Mouse (Mus musculus) kidney, embryonic 15.5 days (tissue): Measurements from ENCODE around the gene Prkacb. TPM values are rescaled to one million over a fixed set of nuclear protein-coding genes. Genes with fewer than 3 reads are reported as not detected.
"Not testable (repeated sequence)": the region's sequence is repeated elsewhere in the genome, so short reads cannot be mapped to it uniquely, and the experiment has no call there.

Experiments
- ATAC-seq: fragments of 200-750 bp; cut with Nextera tagmentation; replicated peaks from 2 replicates; pipeline ENCODE4 v1.8.0; 2017; ENCODE audit warnings: moderate TSS enrichment; ENCODE audit not compliant: low FRiP score
- H3K27ac ChIP-seq: fragments of 300-500 bp; sonication (generic); 2 replicates; pipeline ENCODE4 v1.5.1; 2015; ENCODE audit warnings: mild to moderate bottlenecking, inconsistent platforms
- H3K27me3 ChIP-seq: fragments of 300-500 bp; sonication (generic); 2 replicates; pipeline ENCODE4 v1.6.1; 2015; ENCODE audit warnings: inconsistent platforms
- H3K36me3 ChIP-seq: fragments of 300-500 bp; sonication (generic); 2 replicates; pipeline ENCODE4 v1.6.1; 2015; ENCODE audit warnings: inconsistent platforms
- H3K4me1 ChIP-seq: fragments of 300-500 bp; sonication (generic); 2 replicates; pipeline ENCODE4 v1.6.1; 2015; ENCODE audit warnings: inconsistent platforms
- H3K4me2 ChIP-seq: fragments of 300-500 bp; sonication (generic); 2 replicates; pipeline ENCODE4 v1.6.1; 2015; ENCODE audit warnings: moderate library complexity, mild to moderate bottlenecking, inconsistent platforms
- H3K4me3 ChIP-seq: fragments of 300-500 bp; sonication (generic); replicated peaks from 2 replicates; pipeline ENCODE4 v1.5.1; 2015; ENCODE audit warnings: mild to moderate bottlenecking, inconsistent platforms
- H3K9ac ChIP-seq: fragments of 300-500 bp; sonication (generic); 2 replicates; pipeline ENCODE4 v1.6.1; 2015; ENCODE audit warnings: mild to moderate bottlenecking, inconsistent platforms
- H3K9me3 ChIP-seq: fragments of 300-500 bp; sonication (generic); replicated peaks from 2 replicates; pipeline ENCODE4 v1.6.1; 2016; ENCODE audit warnings: inconsistent platforms
- WGBS: fragments of 180-500 bp; shearing (Covaris S2); methylation state at CpG from one replicate; pipeline ENCODE4 v1.1.7; 2015; ENCODE audit warnings: mixed read lengths; 5-methylcytosine and 5-hydroxymethylcytosine counted together
- polyA plus RNA-seq: library from polyadenylated mRNA; unstranded; fragments of >200 nt; fragmentation: Nextera tagmentation; extraction: Ambion mirVana; gene quantifications from 2 replicates; pipeline ENCODE4 v1.2.1, GENCODE M21; 2015

Gene Prkacb
- polyA plus RNA-seq, 1 experiment from 2014 or later = 62.5 TPM

DNA sequence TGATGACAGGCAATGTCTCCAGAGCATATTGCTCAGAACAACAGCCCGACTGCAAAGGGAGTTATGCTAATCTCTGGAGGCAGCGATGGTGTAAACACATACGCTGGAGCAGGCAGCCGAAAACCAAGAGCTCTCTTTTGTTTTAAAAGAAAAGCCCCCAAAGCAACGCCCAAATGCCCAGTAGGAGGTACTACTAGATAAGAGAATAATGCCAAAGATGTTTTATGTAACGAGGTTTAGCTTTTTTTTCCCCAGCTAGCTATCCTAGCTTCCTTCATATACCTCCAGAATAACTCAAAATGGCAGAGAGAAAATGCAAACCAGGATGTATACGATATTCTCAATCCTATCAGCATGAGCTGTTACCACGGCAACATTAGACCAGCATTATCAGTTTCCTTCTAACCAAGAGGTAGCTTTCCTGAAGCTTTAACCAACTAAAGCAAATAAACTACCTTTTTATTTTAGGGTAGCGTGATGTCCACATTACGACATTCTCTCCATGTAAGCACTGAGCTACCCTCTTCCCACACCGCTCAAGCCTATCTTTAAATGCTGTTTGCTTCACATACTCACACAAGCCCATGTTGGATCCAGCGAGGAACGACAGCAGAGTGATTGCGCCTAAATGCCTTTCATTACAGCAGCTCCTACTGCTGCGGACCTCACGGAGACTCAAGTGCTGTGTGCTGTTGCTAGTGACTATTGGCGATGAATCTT is 42.7 kb downstream of the Prkacb start:
- Histone ChIP-seq H3K9ac (no peak overlapping the region), H3K4me1 (no peaks in the 10 kb centered on the region), H3K4me3 (no peak overlapping the region), H3K27me3 (no peaks in the 10 kb centered on the region), H3K9me3 (no peaks in the 10 kb centered on the region), H3K27ac (no peak overlapping the region), H3K36me3 (0 out of 2 replicates have a peak, but pooled peaks cover 4% of the 10 kb centered on the region), H3K4me2 (no peak overlapping the region)
- no peak for ATAC-seq
- 42% methylated on average over 17 of the region's 17 CpGs for WGBS

DNA sequence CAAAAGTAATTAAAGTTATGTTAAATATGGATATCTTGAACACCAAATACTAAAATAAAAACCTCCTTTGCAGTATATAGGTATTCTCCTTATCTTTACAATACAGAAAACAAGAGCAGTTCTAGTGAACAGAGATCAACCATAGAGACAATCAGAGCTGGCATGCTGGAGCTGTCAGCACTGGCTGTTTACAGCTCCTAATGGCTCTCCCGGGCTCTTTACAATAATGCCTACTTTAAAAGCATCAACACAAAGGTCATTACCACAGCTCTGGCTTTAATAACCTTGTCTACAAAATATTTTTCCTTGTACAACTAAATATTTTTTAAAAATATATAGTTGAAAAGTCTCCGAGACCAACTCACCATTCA is 43.2 kb downstream of the Prkacb start:
- Histone ChIP-seq H3K4me2 (no peak overlapping the region), H3K9me3 (no peaks in the 10 kb centered on the region), H3K9ac (no peak overlapping the region), H3K4me3 (no peak overlapping the region), H3K27me3 (no peaks in the 10 kb centered on the region), H3K4me1 (no peaks in the 10 kb centered on the region), H3K36me3 (0 out of 2 replicates have a peak, but pooled peaks cover 4% of the 10 kb centered on the region), H3K27ac (no peak overlapping the region)
- 53% methylated on average over 2 of the region's 2 CpGs for WGBS
- ATAC-seq = no peak

DNA sequence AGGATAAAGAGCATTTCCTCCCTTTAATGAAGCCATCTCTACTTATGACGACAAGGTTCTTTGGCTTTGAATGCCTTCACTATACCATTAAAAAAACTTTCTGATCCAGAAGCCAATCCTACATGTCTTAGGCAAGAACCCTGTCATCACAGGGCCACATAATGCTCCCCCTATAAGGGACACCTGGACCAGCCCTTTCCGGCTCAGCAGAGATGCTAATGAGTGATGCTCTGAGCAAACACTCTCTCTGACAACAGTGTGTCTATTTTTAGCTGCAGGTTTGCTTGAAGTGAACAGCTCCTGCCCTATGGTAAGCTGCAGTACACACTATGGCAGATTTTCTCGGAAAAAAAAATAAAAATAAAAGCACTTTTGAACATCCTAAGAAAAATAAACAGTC is 43.9 kb downstream of the Prkacb start:
- Histone ChIP-seq H3K4me1 (no peaks in the 10 kb centered on the region), H3K36me3 (0 out of 2 replicates have a peak, but pooled peaks cover 4% of the 10 kb centered on the region), H3K27me3 (no peaks in the 10 kb centered on the region), H3K4me2 (no peak overlapping the region), H3K9me3 (no peaks in the 10 kb centered on the region), H3K9ac (no peak overlapping the region), H3K4me3 (no peak overlapping the region), H3K27ac (no peak overlapping the region)
- no peak for ATAC-seq
- WGBS = 75% methylated on average over 3 of the region's 3 CpGs

DNA sequence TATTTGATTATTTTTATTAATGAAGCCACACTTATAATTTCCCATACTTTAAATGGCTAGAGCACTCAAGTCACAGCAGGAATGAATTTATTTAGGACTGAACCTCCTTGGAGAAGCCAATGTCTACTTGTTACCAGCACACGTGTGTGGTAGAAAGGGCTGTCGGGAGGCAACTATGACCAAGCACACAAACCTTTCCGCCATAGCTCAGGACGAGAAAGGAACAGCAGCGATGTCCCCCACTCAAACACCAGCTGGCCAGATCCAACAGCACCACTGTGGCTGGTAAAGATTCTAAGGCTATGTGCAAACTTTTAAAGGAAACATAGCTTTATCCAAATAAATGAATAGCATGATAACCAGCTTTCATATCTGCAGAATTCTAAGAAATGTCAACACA is 44.4 kb downstream of the Prkacb start:
- 92% methylated on average over 5 of the region's 5 CpGs for WGBS
- no peak for ATAC-seq
- no peaks in the 10 kb centered on the region for H3K27me3 ChIP-seq

DNA sequence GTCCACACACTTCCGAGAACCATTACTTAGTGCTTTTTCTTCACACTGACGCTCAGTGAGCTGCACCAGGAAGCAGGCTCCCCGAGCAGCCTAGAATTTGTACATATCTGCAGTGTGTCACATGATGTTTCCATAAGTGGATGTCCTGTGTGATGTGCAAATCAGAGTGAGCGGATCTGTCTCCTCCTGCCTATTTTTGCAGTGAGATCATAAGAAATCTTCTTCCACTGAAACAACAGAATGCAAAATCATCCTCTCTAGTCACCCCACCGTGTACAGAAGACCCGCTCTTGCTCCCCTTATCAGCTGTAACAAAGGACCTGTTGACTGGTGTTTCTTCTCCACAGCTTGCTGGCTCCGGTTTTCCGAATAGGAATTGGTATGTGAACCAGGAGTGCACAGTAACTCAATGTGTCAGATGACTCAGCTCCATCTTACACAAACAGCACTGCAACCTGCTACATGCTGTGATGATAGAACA is 46.0 kb downstream of the Prkacb start:
- no peaks in the 10 kb centered on the region for H3K4me1 ChIP-seq
- 0 out of 2 replicates have a peak, but pooled peaks cover 4% of the 10 kb centered on the region for H3K36me3 ChIP-seq

More for the DNA sequence above, 44.4 kb downstream of the Prkacb start:
- Histone ChIP-seq H3K4me2 (no peak overlapping the region), H3K36me3 (0 out of 2 replicates have a peak, but pooled peaks cover 4% of the 10 kb centered on the region), H3K9me3 (no peaks in the 10 kb centered on the region), H3K9ac (no peak overlapping the region), H3K27ac (no peak overlapping the region), H3K4me3 (no peak overlapping the region), H3K4me1 (no peaks in the 10 kb centered on the region)

DNA sequence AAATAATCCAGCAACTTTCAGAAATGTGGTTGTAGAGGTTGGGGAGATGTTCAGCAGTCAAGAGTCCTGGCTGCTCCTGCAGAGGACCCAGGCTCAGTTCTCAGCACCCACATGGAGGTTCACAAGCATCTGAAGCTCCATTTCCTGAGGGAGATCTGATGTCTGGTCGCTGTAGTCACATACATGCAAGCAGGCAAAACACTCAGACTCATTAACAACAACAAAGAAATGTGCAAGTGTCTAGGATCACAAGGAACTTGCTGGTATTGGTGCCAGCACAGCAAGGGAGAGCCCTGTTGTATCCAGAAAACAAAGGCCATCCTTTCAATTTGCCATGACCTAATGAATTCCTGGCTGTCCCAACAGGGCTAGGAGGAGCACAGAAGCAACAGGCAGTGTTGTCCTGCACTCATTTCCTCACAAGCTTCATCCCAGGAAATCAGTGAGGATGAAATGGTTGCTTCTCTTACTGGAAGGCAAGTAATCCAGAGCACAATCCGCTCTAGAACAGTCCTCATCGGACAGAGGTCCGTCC is 46.7 kb downstream of the Prkacb start:
- Histone ChIP-seq H3K4me1 (no peaks in the 10 kb centered on the region), H3K9me3 (no peaks in the 10 kb centered on the region), H3K9ac (no peak overlapping the region), H3K27ac (no peak overlapping the region), H3K27me3 (no peaks in the 10 kb centered on the region), H3K36me3 (0 out of 2 replicates have a peak, but pooled peaks cover 4% of the 10 kb centered on the region), H3K4me3 (no peak overlapping the region), H3K4me2 (no peak overlapping the region)
- ATAC-seq = no peak
- 92% methylated on average over 4 of the region's 4 CpGs for WGBS

More for the DNA sequence above, 46.0 kb downstream of the Prkacb start:
- H3K9me3 ChIP-seq = no peaks in the 10 kb centered on the region
- no peaks in the 10 kb centered on the region for H3K27me3 ChIP-seq
- ATAC-seq = no peak
- no peak overlapping the region for H3K9ac ChIP-seq
- H3K4me2 ChIP-seq = no peak overlapping the region
- no peak overlapping the region for H3K27ac ChIP-seq
- 74% methylated on average over 8 of the region's 8 CpGs for WGBS
- H3K4me3 ChIP-seq = no peak overlapping the region

DNA sequence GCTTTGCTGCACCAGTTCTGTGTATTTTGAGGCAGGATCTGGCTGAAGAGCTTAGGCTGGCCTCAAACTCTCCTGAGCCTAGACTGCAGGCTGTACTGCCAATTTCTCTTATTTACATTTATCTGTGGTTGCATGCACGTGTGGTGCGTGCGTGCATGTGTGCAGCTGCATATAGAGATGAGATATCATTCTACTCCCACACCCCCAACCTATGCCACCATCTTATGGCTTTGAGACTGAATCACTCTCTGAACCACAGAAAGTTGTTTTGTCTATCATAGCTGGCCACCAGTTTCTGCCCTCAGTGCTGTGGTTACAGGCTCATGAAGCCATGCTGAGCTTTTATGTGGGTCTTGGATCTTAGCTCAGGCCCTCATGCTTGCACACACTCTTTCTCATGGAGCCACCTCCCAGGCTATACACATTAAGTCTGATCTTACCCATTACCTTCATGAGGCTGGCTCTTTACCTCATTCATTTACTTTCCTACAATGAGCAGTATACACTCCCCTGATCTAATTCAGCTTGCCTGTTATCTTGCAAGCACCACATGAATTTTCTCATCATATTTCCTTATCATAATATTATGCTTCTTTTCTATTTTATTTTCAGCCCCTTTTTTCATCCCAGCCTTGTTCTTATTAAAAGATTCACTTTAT is 47.8 kb downstream of the Prkacb start:
- Histone ChIP-seq H3K4me1 (no peaks in the 10 kb centered on the region), H3K4me3 (no peak overlapping the region), H3K4me2 (no peak overlapping the region), H3K9ac (no peak overlapping the region), H3K9me3 (no peaks in the 10 kb centered on the region), H3K27ac (no peak overlapping the region), H3K36me3 (0 out of 2 replicates have a peak, but pooled peaks cover 4% of the 10 kb centered on the region), H3K27me3 (no peaks in the 10 kb centered on the region)
- WGBS = 92% methylated on average over 3 of the region's 3 CpGs
- ATAC-seq = no peak

DNA sequence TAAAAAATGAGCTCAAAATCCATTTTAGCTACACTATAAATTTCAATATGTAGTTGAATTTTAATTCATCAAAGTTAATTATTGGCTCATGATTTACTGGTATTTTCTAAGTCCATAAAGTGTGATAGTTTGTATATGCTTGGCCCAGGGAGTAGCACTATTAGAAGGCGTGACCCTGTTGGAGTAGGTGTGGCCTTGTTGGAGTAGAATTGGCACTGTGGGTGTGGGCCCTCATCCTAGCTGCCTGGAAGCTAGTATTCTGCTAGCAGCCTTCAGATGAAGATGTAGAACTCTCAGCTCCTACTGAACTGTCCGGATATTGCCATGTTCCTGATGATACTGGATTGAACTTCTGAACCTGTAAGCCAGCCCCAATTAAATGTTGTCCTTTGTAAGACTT is 49.7 kb downstream of the Prkacb start:
- not testable (repeated sequence) for H3K36me3 ChIP-seq, H3K27me3 ChIP-seq, H3K27ac ChIP-seq, H3K9me3 ChIP-seq, ATAC-seq, H3K4me1 ChIP-seq, H3K4me2 ChIP-seq, H3K9ac ChIP-seq, H3K4me3 ChIP-seq
- 87% methylated on average over 2 of the region's 2 CpGs for WGBS

DNA sequence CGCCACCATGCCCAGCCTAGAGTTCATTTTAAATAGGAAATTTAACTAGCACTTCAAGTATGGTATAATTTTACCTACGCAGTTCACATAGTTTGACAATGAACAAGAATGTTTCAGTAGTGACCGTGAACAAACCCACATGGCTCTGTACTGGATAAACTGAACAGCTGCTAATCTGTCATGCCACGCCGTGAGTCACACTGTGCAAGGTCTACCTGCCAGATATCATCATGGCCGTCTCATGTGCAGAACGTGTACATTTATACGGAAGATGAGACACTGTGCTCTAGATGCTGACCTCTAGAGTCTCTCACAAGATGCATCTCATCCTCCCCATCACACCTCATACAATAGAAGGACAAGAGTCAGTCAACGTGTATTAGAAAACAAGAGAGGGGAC is 51.5 kb downstream of the Prkacb start:
- Histone ChIP-seq H3K9ac (no peak overlapping the region), H3K4me1 (no peaks in the 10 kb centered on the region), H3K4me2 (no peak overlapping the region), H3K36me3 (peaks cover 8% of the 10 kb centered on the region; the same call in 1 of the 2 replicates), H3K27me3 (no peaks in the 10 kb centered on the region), H3K9me3 (no peaks in the 10 kb centered on the region), H3K4me3 (no peak overlapping the region), H3K27ac (no peak overlapping the region)
- no peak for ATAC-seq
- WGBS = 95% methylated on average over 9 of the region's 9 CpGs

DNA sequence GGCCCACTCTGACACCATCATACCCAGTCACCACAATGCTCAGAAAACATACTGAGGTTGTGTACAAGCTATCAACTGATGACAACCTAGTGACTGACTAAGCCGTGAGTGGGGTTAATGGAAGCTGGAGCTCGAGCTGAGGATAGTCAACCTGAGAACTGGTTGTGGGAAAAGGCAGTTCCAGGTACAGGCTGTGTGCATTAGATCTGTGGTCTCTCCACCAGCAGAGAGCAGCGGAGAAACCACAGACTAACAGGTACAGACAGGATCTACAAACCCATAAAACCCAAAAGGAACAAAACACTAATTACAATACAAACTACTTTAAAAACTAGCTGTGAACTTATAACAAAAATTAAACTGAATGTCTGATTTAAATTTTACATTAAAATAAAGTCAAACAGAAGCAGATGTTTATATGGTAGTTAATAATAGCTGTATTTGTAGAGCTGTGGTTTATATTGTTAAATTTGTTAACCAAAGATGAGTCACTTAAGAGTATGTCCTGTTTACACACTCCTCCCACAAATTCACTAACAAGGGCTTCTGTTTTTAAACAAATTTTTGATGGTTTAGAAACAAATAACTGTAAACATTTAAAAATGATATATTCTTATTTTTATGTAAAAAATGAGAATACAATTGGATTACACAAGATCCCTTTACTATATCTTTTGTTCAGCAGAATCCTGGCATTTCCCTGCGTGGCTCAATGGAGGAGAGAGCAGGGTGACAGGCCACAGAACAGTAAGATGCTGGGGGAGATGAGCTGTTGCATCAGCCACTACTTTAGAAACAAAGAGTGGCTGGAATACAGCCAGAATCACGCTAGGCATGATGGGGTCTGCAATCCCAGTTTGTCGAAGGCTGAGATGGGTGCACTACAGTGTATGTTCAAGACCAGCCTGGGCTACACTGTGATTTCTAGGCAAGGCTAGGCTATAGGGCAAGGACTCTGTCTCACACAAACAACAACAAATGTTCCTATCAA is 54.5 kb downstream of the Prkacb start:
- ATAC-seq = no peak
- H3K4me3 ChIP-seq = no peak overlapping the region
- H3K36me3 ChIP-seq = peaks cover 21% of the 10 kb centered on the region
- no peak overlapping the region for H3K27ac ChIP-seq
- H3K27me3 ChIP-seq = no peaks in the 10 kb centered on the region
- 85% methylated on average over 6 of the region's 6 CpGs for WGBS
- H3K9me3 ChIP-seq = no peaks in the 10 kb centered on the region
- H3K4me2 ChIP-seq = no peak overlapping the region
- no peak overlapping the region for H3K9ac ChIP-seq
- no peaks in the 10 kb centered on the region for H3K4me1 ChIP-seq

DNA sequence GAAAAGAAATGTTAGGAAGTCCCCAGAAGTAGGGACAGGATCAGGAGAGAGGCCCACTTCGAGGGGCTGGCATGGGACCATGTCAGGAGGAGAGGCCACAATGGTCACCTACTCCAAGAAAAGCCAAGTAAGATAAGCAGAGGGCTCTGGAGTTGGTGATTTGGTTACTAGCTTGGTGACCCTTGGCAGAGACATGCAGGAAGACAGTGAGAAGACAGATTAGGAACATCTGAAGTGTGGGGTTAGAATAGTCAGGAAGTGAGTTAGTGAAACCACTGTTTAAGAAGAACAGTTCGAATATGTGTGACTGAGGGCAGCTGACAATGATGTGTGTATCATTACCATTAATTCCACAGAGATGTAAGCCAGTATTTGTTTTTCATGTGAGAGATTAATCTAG is 58.5 kb downstream of the Prkacb start:
- Histone ChIP-seq H3K9me3 (no peaks in the 10 kb centered on the region), H3K27ac (no peak overlapping the region), H3K4me1 (no peaks in the 10 kb centered on the region), H3K4me3 (no peak overlapping the region), H3K36me3 (peaks cover 52% of the 10 kb centered on the region), H3K27me3 (no peaks in the 10 kb centered on the region), H3K9ac (no peak overlapping the region), H3K4me2 (no peak overlapping the region)
- 89% methylated on average over 2 of the region's 2 CpGs for WGBS
- no peak for ATAC-seq
